Mouse (Mus musculus) thymus, adult 2 months (tissue): ENCODE measurements around the gene Samd4b. TPM values are rescaled to one million over a fixed set of nuclear protein-coding genes. Genes with fewer than 3 reads are reported as not detected.

Source experiments
- DNase-seq: peaks from one replicate; pipeline ENCODE4 v3.0.0; 2021
- H3K27ac ChIP-seq: fragments of 200-500 bp; 2 replicates; pipeline ENCODE4 v1.5.1; 2012; ENCODE audit warnings: low read length, control low read depth; ENCODE audit not compliant: control insufficient read depth, insufficient read depth
- H3K27me3 ChIP-seq: fragments of 200-500 bp; 2 replicates; pipeline ENCODE4 v1.6.1; 2012; ENCODE audit warnings: mild to moderate bottlenecking, low read length, moderate library complexity, mixed read lengths; ENCODE audit not compliant: control insufficient read depth, insufficient read depth
- H3K36me3 ChIP-seq: fragments of 200-500 bp; 2 replicates; pipeline ENCODE4 v1.6.1; 2012; ENCODE audit warnings: mild to moderate bottlenecking, low read length, moderate library complexity; ENCODE audit not compliant: control insufficient read depth, insufficient read depth
- H3K4me1 ChIP-seq: fragments of 200-500 bp; replicated peaks from 2 replicates; pipeline ENCODE4 v1.6.1; 2012; ENCODE audit warnings: low read length; ENCODE audit not compliant: control insufficient read depth, insufficient read depth
- H3K4me3 ChIP-seq: fragments of 200-500 bp; 2 replicates; pipeline ENCODE4 v1.5.1; 2012; ENCODE audit warnings: mild to moderate bottlenecking, low read length, control low read depth, moderate library complexity; ENCODE audit not compliant: control insufficient read depth, insufficient read depth
- CTCF ChIP-seq: fragments of 200-500 bp; IDR thresholded peaks from 2 replicates; pipeline ENCODE4 v1.5.1; 2012; ENCODE audit warnings: mild to moderate bottlenecking, control low read depth, low read length, moderate library complexity, borderline replicate concordance; ENCODE audit not compliant: control insufficient read depth, poor library complexity, insufficient read depth; ENCODE audit errors: extremely low read depth
- POLR2A ChIP-seq: fragments of 200-500 bp; IDR thresholded peaks from 2 replicates; pipeline ENCODE4 v1.6.1; 2012; ENCODE audit warnings: mild to moderate bottlenecking, low read length, control low read depth, moderate library complexity; ENCODE audit not compliant: control insufficient read depth, poor library complexity, insufficient read depth; ENCODE audit errors: extremely low read depth
- WGBS: fragments of 180-500 bp; shearing (Covaris S2); methylation state at CpG from one replicate; pipeline ENCODE4 v1.1.7; 2018; 5-methylcytosine and 5-hydroxymethylcytosine counted together
- polyA plus RNA-seq: library from polyadenylated mRNA; depleted of rRNA; stranded (reverse); fragments of >200 nt; gene quantifications from 2 replicates; pipeline ENCODE4 v1.2.3, GENCODE M21; 2012

Samd4b gene
- polyA plus RNA-seq, 1 experiment: 118 TPM

GRCm38 (mm10) chr7:28555939-28556535, 41.9 kb downstream of the Samd4b start:
- Histone ChIP-seq H3K27me3 (no peaks in the 10 kb centered on the region), H3K4me3 (no peak overlapping the region), H3K36me3 (no peaks in the 10 kb centered on the region), H3K4me1 (peaks cover 47% of the 10 kb centered on the region), H3K27ac (no peak overlapping the region)
- TF ChIP-seq CTCF (no peak), POLR2A (no peak)
- DNase-seq: no peak
- WGBS: 83% methylated on average over 5 of the region's 5 CpGs

- no peak for TF ChIP-seq CTCF
- TF ChIP-seq POLR2A: no peak
- 94% methylated on average over 6 of the region's 6 CpGs for WGBS
- H3K36me3 ChIP-seq: no peaks in the 10 kb centered on the region
- H3K4me1 ChIP-seq: peaks cover 18% of the 10 kb centered on the region
- H3K27me3 ChIP-seq: no peaks in the 10 kb centered on the region
- DNase-seq: no peak
- H3K27ac ChIP-seq: no peak overlapping the region
- H3K4me3 ChIP-seq: no peak overlapping the region
These were observed 44.9 kb downstream of the Samd4b start for GRCm38 (mm10) chr7:28553076-28553475.

GRCm38 (mm10) chr7:28547628-28548027, 50.3 kb downstream of the Samd4b start:
- no peak for DNase-seq
- Histone ChIP-seq H3K4me1 (peaks cover 21% of the 10 kb centered on the region), H3K36me3 (no peaks in the 10 kb centered on the region), H3K4me3 (no peak overlapping the region), H3K27ac (no peak overlapping the region), H3K27me3 (peaks cover 10% of the 10 kb centered on the region)
- 28% methylated on average over 7 of the region's 7 CpGs for WGBS
- no peak for TF ChIP-seq POLR2A
- TF ChIP-seq CTCF: no peak

DNA sequence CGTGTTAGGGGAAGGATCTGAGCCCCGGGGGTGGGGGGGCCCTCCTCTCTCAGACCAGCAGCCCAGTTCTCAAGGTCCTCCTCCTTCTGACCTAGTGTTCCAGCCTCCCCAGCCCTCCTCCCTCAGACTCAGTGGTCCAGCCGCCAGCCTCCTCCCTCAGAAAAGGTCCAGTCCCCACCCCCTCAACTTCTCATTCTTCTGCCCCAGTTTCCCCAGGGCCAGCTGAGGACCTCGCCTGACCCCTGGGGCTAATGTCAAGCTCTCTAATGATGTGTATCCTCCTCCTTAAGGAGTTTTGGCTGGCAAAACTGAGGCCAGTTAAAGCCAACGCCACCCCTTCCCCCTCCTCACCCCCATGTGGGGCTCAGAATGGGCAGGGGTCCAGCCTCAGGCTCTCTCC, 50.8 kb downstream of the Samd4b start, which contains the start of gene Nccrp1:
Nccrp1 (minus strand) TSS at position 101 of the 400 bp plus-strand sequence.
- Histone ChIP-seq H3K4me1 (peaks cover 21% of the 10 kb centered on the region), H3K36me3 (no peaks in the 10 kb centered on the region), H3K27me3 (peaks cover 10% of the 10 kb centered on the region), H3K27ac (no peak within 1 kb of the TSS), H3K4me3 (no peak within 1 kb of the TSS)
- 17% methylated on average over 5 of the region's 5 CpGs for WGBS
- DNase-seq: no peak
- TF ChIP-seq POLR2A (no peak), CTCF (no peak)

- DNase-seq: no peak
- TF ChIP-seq POLR2A (no peak), CTCF (no peak)
- Histone ChIP-seq H3K27me3 (peaks cover 10% of the 10 kb centered on the region), H3K4me1 (peaks cover 21% of the 10 kb centered on the region), H3K36me3 (no peaks in the 10 kb centered on the region), H3K27ac (no peak overlapping the region), H3K4me3 (no peak overlapping the region)
- 2% methylated on average over 22 of the region's 22 CpGs for WGBS
These were observed 51.3 kb downstream of the Samd4b start for GRCm38 (mm10) chr7:28546649-28547048.

DNA sequence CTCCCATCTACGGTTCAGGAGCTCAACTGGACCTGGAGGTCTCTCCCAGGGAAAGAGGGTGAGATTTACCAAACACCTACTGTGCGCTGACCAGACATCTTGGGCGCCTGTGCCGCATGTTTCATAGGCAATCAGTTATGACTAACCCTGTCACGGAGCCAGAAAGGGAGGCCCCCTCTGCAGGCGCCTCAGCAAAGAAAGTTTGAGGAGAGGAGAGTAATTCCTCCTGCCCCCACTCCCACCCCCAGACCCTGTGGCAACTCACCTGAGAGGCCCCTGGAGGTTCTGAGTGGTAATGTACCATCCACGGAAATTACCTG, 52.1 kb downstream of the Samd4b start:
- Histone ChIP-seq H3K27me3 (peaks cover 10% of the 10 kb centered on the region), H3K4me1 (peaks cover 21% of the 10 kb centered on the region), H3K36me3 (no peaks in the 10 kb centered on the region), H3K27ac (no peak overlapping the region), H3K4me3 (no peak overlapping the region)
- DNase-seq: no peak
- TF ChIP-seq POLR2A (no peak), CTCF (no peak)
- 80% methylated on average over 7 of the region's 7 CpGs for WGBS
